Mouse (Mus musculus) myocyte (in vitro differentiated cells): ENCODE measurements around the gene Supt4a.

Experiments
- CEBPB ChIP-seq: IDR thresholded peaks from 2 replicates; pipeline ENCODE4 v1.6.1; 2011; ENCODE audit warnings: mild to moderate bottlenecking, moderate library complexity; ENCODE audit not compliant: poor library complexity, insufficient read depth, severe bottlenecking
- E2F4 ChIP-seq: IDR thresholded peaks from one replicate; pipeline ENCODE4 v1.6.1; 2011; ENCODE audit warnings: mild to moderate bottlenecking, control low read depth, moderate library complexity; ENCODE audit not compliant: insufficient read depth
- MAX ChIP-seq: IDR thresholded peaks from one replicate; pipeline ENCODE4 v1.6.1; 2011; ENCODE audit warnings: low read depth, mild to moderate bottlenecking, control low read depth
- MYOD1 ChIP-seq, 3 experiments: IDR thresholded peaks; one replicate each; pipeline ENCODE4 v1.6.1; 2011; ENCODE audit warnings: control low read depth in 2 of 3, low read depth in 2 of 3, mild to moderate bottlenecking in 2 of 3, moderate library complexity in 1 of 3; ENCODE audit not compliant: insufficient read length in 2 of 3, control insufficient read depth in 1 of 3
- MYOG ChIP-seq, 3 experiments: IDR thresholded peaks; one replicate each; pipeline ENCODE4 v1.6.1; 2011; ENCODE audit warnings: control low read depth in 2 of 3, low read depth in 2 of 3, mild to moderate bottlenecking in 2 of 3; ENCODE audit not compliant: insufficient read length in 2 of 3, control insufficient read depth in 1 of 3, insufficient read depth in 1 of 3
- POLR2A ChIP-seq: IDR thresholded peaks from one replicate; pipeline ENCODE4 v1.6.1; 2011; ENCODE audit warnings: low read depth, mild to moderate bottlenecking, control low read depth, moderate library complexity; ENCODE audit not compliant: insufficient read length
- POLR2AphosphoS2 ChIP-seq: IDR thresholded peaks from one replicate; pipeline ENCODE4 v1.6.1; 2011; ENCODE audit warnings: low read depth, control low read depth; ENCODE audit not compliant: insufficient read length
- REST ChIP-seq: IDR thresholded peaks from one replicate; pipeline ENCODE4 v1.6.1; 2011; ENCODE audit warnings: mild to moderate bottlenecking, control low read depth, moderate library complexity; ENCODE audit not compliant: insufficient read depth, insufficient read length
- TCF12 ChIP-seq: IDR thresholded peaks from one replicate; pipeline ENCODE4 v1.6.1; 2011; ENCODE audit warnings: mild to moderate bottlenecking, control low read depth; ENCODE audit not compliant: poor library complexity, insufficient read depth, severe bottlenecking
- USF1 ChIP-seq: IDR thresholded peaks from one replicate; pipeline ENCODE4 v1.6.1; 2011; ENCODE audit warnings: low read depth, mild to moderate bottlenecking, control low read depth, moderate library complexity

DNA sequence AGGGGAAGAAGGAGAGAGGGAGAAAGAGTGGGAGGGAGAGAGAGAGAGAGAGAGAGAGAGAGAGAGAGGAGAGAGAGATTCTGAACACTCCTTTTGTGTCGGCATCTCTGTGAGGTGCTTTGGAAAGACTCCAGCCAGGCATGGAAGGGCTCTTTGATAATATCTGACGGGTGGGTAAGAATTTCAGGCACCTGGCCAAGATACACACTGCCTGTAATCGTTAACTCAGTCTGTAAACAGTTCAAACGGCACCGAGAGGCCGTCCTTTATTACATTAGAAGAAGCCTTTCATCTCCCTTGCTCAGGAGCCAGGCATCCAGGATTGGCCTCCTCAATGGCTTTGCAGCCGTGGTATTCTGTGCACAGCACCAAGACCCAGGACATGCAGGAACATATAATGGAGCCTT is 47.9 kb upstream of the Supt4a start:
- no peak for TF ChIP-seq POLR2A
- no peak for TF ChIP-seq MYOG (IDR thresholded peaks at IDR 0.05; ENCODE audit: control insufficient read depth in 1 of 3, insufficient read depth in 1 of 3, insufficient read length in 2 of 3, low read depth in 2 of 3)
- TF ChIP-seq MAX: no peak
- TF ChIP-seq USF1: no peak
- TF ChIP-seq MYOD1 (IDR thresholded peaks at IDR 0.05; ENCODE audit: control insufficient read depth in 1 of 3, insufficient read length in 2 of 3, low read depth in 2 of 3): no peak
- no peak for TF ChIP-seq E2F4
- no peak for TF ChIP-seq CEBPB
- TF ChIP-seq POLR2AphosphoS2: no peak
- no peak for TF ChIP-seq TCF12
- TF ChIP-seq REST: no peak
